Mouse (Mus musculus) liver, adult 2 months (tissue): ENCODE results near the gene H2-DMb1.

ENCODE experiments used
- CTCF ChIP-seq: fragments of 200-500 bp; IDR thresholded peaks from 2 replicates; pipeline ENCODE4 v1.5.1; 2011; ENCODE audit warnings: low read depth, low read length, control low read depth
- POLR2A ChIP-seq: fragments of 200-500 bp; IDR thresholded peaks from 2 replicates; pipeline ENCODE4 v1.6.1; 2011; ENCODE audit warnings: low read length, control low read depth; ENCODE audit not compliant: insufficient read depth; ENCODE audit errors: extremely low read depth

DNA sequence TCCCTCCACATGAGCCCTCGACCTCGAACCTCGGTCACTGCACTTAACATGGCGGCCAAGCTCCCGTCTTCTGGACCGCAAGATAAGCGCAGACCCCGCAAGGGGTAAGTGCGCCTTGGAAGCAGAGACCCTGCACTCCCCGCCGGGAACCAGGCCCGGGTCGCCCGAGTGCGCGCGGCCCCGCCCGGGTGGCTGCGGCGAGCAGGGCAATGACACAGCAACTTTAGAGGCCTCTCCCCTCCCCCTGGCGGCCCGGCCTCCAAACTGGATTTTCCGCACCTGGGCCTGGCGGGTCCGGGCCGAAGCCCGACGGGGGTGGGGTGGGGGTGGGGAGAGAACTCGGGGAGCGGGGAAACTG lies 32.1 kb upstream of the H2-DMb1 start:
- TF ChIP-seq CTCF (no peak), POLR2A (no peak)
